Mouse (Mus musculus) midbrain, embryonic 11.5 days (tissue): ENCODE measurements around the gene Slc22a19. TPM values are rescaled to one million over a fixed set of nuclear protein-coding genes. Genes with fewer than 3 reads are reported as not detected.
A peak's percentile ranks its signal among the peaks of the same experiment; 100 is the strongest.
"Not testable (repeated sequence)": the region's sequence is repeated elsewhere in the genome, so short reads cannot be mapped to it uniquely, and the experiment has no call there.

Experiments used
- ATAC-seq: fragments of 200-750 bp; cut with Nextera tagmentation; 2 replicates; pipeline ENCODE4 v1.8.0; 2017; ENCODE audit warnings: moderate TSS enrichment, moderate library complexity; ENCODE audit not compliant: low FRiP score
- DNase-seq: peaks from one replicate; pipeline ENCODE4 v3.0.0; 2015; ENCODE audit warnings: low spot score; ENCODE audit errors: missing footprints
- H3K27ac ChIP-seq: fragments of 300-500 bp; sonication (generic); 2 replicates; pipeline ENCODE4 v1.5.1; 2014; ENCODE audit warnings: low read depth, low read length
- H3K27me3 ChIP-seq: fragments of 300-500 bp; sonication (generic); 2 replicates; pipeline ENCODE4 v1.6.1; 2014; ENCODE audit warnings: mild to moderate bottlenecking, low read length, moderate library complexity, mixed read lengths; ENCODE audit not compliant: control insufficient read depth, insufficient read depth
- H3K36me3 ChIP-seq: fragments of 300-500 bp; sonication (generic); 2 replicates; pipeline ENCODE4 v1.6.1; 2014; ENCODE audit warnings: mild to moderate bottlenecking, low read length, moderate library complexity, mixed read lengths; ENCODE audit not compliant: control insufficient read depth, insufficient read depth
- H3K4me1 ChIP-seq: fragments of 300-500 bp; sonication (generic); 2 replicates; pipeline ENCODE4 v1.6.1; 2014; ENCODE audit warnings: low read length; ENCODE audit not compliant: control insufficient read depth, insufficient read depth
- H3K4me2 ChIP-seq: fragments of 300-500 bp; sonication (generic); 2 replicates; pipeline ENCODE4 v1.6.1; 2014; ENCODE audit warnings: mild to moderate bottlenecking, moderate library complexity
- H3K4me3 ChIP-seq: fragments of 300-500 bp; sonication (generic); 2 replicates; pipeline ENCODE4 v1.5.1; 2014; ENCODE audit warnings: low read depth, low read length
- H3K9ac ChIP-seq: fragments of 300-500 bp; sonication (generic); 2 replicates; pipeline ENCODE4 v1.6.1; 2014; ENCODE audit warnings: low read length
- H3K9me3 ChIP-seq: fragments of 300-500 bp; sonication (generic); 2 replicates; pipeline ENCODE4 v1.6.1; 2016; ENCODE audit warnings: low read length; ENCODE audit not compliant: control insufficient read depth
- WGBS: fragments of 180-500 bp; shearing (Covaris S2); extraction: QIAGEN DNeasy Blood & Tissue Kit; methylation state at CpG from one replicate; pipeline ENCODE4 v1.1.7; 2014; 5-methylcytosine and 5-hydroxymethylcytosine counted together
- polyA plus RNA-seq: library from polyadenylated mRNA; unstranded; fragments of >200 nt; fragmentation: Nextera tagmentation; extraction: Ambion mirVana; gene quantifications from 2 replicates; pipeline ENCODE4 v1.2.1, GENCODE M21; 2014

Gene Slc22a19
- polyA plus RNA-seq = not detected in 2 replicates

- ATAC-seq = no peak
- Histone ChIP-seq H3K9me3 (no peaks in the 10 kb centered on the region), H3K4me1 (no peaks in the 10 kb centered on the region), H3K27me3 (no peaks in the 10 kb centered on the region), H3K9ac (no peak within 1 kb of the TSS), H3K27ac (no peak within 1 kb of the TSS), H3K36me3 (no peaks in the 10 kb centered on the region), H3K4me3 (no peak within 1 kb of the TSS), H3K4me2 (no peak within 1 kb of the TSS)
- no peak for DNase-seq
Measured at GRCm38 (mm10) chr19:7711148-7711547, at the start of gene Slc22a19. Gene Slc22a19, minus strand, starts transcription at chr19:7711310.

- H3K27ac ChIP-seq, H3K4me2 ChIP-seq, H3K36me3 ChIP-seq, H3K27me3 ChIP-seq, H3K4me3 ChIP-seq, ATAC-seq, H3K4me1 ChIP-seq, H3K9ac ChIP-seq, DNase-seq, H3K9me3 ChIP-seq: not testable (repeated sequence)
- 73% methylated on average over 13 of the region's 13 CpGs for WGBS
Measured at GRCm38 (mm10) chr19:7753371-7753770, 42.3 kb upstream of the Slc22a19 start.

GRCm38 (mm10) chr19:7729543-7729942 is 18.4 kb upstream of the Slc22a19 start:
- Histone ChIP-seq H3K9ac (no peak overlapping the region), H3K36me3 (no peaks in the 10 kb centered on the region), H3K4me3 (no peak overlapping the region), H3K9me3 (no peaks in the 10 kb centered on the region), H3K27me3 (no peaks in the 10 kb centered on the region), H3K4me2 (no peak overlapping the region), H3K4me1 (no peaks in the 10 kb centered on the region), H3K27ac (no peak overlapping the region)
- 43% methylated on average over 1 of the region's 1 CpGs for WGBS
- DNase-seq = no peak
- no peak for ATAC-seq

GRCm38 (mm10) chr19:7693104-7693503 is 18.0 kb downstream of the Slc22a19 start:
- not testable (repeated sequence) for H3K4me3 ChIP-seq, H3K9me3 ChIP-seq, H3K9ac ChIP-seq, DNase-seq, ATAC-seq, H3K27me3 ChIP-seq, H3K4me1 ChIP-seq, H3K27ac ChIP-seq, H3K36me3 ChIP-seq, H3K4me2 ChIP-seq
- WGBS = 85% methylated on average over 3 of the region's 3 CpGs

GRCm38 (mm10) chr19:7691259-7691658 is 19.9 kb downstream of the Slc22a19 start:
- 96% methylated on average over 2 of the region's 2 CpGs for WGBS
- Histone ChIP-seq H3K27ac (no peak overlapping the region), H3K4me1 (no peaks in the 10 kb centered on the region), H3K4me2 (no peak overlapping the region), H3K4me3 (no peak overlapping the region), H3K27me3 (no peaks in the 10 kb centered on the region), H3K9ac (no peak overlapping the region), H3K36me3 (no peaks in the 10 kb centered on the region), H3K9me3 (no peaks in the 10 kb centered on the region)
- ATAC-seq = no peak
- DNase-seq = no peak

- H3K9ac ChIP-seq = no peak overlapping the region
- no peak for ATAC-seq
- 81% methylated on average over 1 of the region's 1 CpGs for WGBS
Measured at GRCm38 (mm10) chr19:7687988-7688387, 23.1 kb downstream of the Slc22a19 start.

GRCm38 (mm10) chr19:7672033-7672432 is 39.1 kb downstream of the Slc22a19 start:
- Histone ChIP-seq H3K4me2 (no peak overlapping the region), H3K36me3 (no peaks in the 10 kb centered on the region), H3K4me3 (no peak overlapping the region), H3K9ac (no peak overlapping the region), H3K27ac (no peak overlapping the region), H3K4me1 (no peaks in the 10 kb centered on the region), H3K9me3 (no peaks in the 10 kb centered on the region), H3K27me3 (no peaks in the 10 kb centered on the region)
- 5% methylated on average over 1 of the region's 1 CpGs for WGBS
- DNase-seq (peak; percentile 78), ATAC-seq (no peak)

More at GRCm38 (mm10) chr19:7687988-7688387, 23.1 kb downstream of the Slc22a19 start:
- no peak overlapping the region for H3K4me3 ChIP-seq
- H3K4me2 ChIP-seq = no peak overlapping the region
- H3K27me3 ChIP-seq = no peaks in the 10 kb centered on the region
- no peaks in the 10 kb centered on the region for H3K4me1 ChIP-seq
- H3K9me3 ChIP-seq = no peaks in the 10 kb centered on the region
- no peak overlapping the region for H3K27ac ChIP-seq
- DNase-seq = no peak
- H3K36me3 ChIP-seq = no peaks in the 10 kb centered on the region

- Histone ChIP-seq H3K27ac (no peak overlapping the region), H3K9ac (no peak overlapping the region), H3K4me1 (no peaks in the 10 kb centered on the region), H3K4me2 (no peak overlapping the region), H3K36me3 (no peaks in the 10 kb centered on the region), H3K27me3 (no peaks in the 10 kb centered on the region), H3K9me3 (no peaks in the 10 kb centered on the region), H3K4me3 (no peak overlapping the region)
- DNase-seq = peak; percentile 19
- 84% methylated on average over 8 of the region's 8 CpGs for WGBS
- no peak for ATAC-seq
Measured at GRCm38 (mm10) chr19:7648913-7649666, 62.0 kb downstream of the Slc22a19 start.

- no peaks in the 10 kb centered on the region for H3K36me3 ChIP-seq
Measured at GRCm38 (mm10) chr19:7633786-7634185, 77.3 kb downstream of the Slc22a19 start.

More at GRCm38 (mm10) chr19:7633786-7634185, 77.3 kb downstream of the Slc22a19 start:
- no peak for ATAC-seq
- H3K27me3 ChIP-seq = no peaks in the 10 kb centered on the region
- no peak overlapping the region for H3K4me3 ChIP-seq
- no peak for DNase-seq
- WGBS = 60% methylated on average over 1 of the region's 1 CpGs
- H3K4me1 ChIP-seq = no peaks in the 10 kb centered on the region
- H3K9ac ChIP-seq = no peak overlapping the region
- H3K27ac ChIP-seq = no peak overlapping the region
- H3K4me2 ChIP-seq = no peak overlapping the region
- no peaks in the 10 kb centered on the region for H3K9me3 ChIP-seq
